10 mouse cellular contexts compared by ENCODE assay signal in the genomic region with DNA sequence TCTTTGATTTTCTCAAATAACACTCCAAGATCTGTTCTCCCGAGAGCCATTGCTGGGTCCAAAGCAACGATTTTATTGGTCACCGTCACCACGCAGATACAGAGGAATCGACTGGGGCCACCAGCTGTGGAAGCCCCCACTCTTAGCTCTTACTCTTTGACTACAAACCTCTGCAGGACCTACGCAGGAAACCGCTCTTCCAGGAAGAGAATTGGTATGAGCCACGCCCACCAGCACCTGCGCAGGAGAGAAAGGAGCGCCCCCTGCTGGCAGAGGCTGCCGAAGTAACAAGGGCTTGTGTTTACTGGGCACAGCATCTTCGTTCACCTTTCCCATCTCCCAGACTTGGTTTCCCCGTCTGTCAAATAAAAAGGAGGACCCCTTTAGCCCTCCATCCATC. TPM values are rescaled to one million over a fixed set of nuclear protein-coding genes. Genes with fewer than 3 reads are reported as not detected.
DNase-seq lines count a peak whose midpoint lies in the region; ATAC-seq and TF ChIP-seq lines count a peak whose summit lies in the region.
"Had no signal": no experiment of that assay in that cellular context is flagged by ENCODE, and none has a peak within 500 bp of the region (broad histone marks: within the 10 kb centered on the region; RNA-seq: fewer than 3 reads in every experiment).

No protein-coding gene starts in this region.

- DNase-seq in forebrain, embryonic 11.5 days (ENCODE audit: low spot score) = peak; percentile 78
- DNase-seq in midbrain, embryonic 11.5 days (ENCODE audit: low spot score, missing footprints) = peak; percentile 87
- DNase-seq in cerebellum, adult 8-10 months = peak; percentile 25
- DNase-seq in kidney, postnatal 25 days = peak; percentile 58 to 75
- DNase-seq in midbrain, postnatal 0 days (ENCODE audit: low spot score) = no peak
- peak; percentile 21 for DNase-seq in yolk sac, embryonic 10.5 days (ENCODE audit: low spot score)

- no peak overlapping the region for H3K4me3 ChIP-seq in forebrain, embryonic 11.5 days (ENCODE audit: low read depth, low read length)
- H3K4me3 ChIP-seq in forebrain, embryonic 15.5 days = no peak overlapping the region
- H3K4me3 ChIP-seq in midbrain, embryonic 11.5 days (ENCODE audit: low read depth, low read length) = no peak overlapping the region
- no peak overlapping the region for H3K4me3 ChIP-seq in midbrain, embryonic 15.5 days
- no peak overlapping the region for H3K4me3 ChIP-seq in midbrain, postnatal 0 days (ENCODE audit: low read depth, low read length)
- H3K4me3 ChIP-seq: megakaryocyte, embryonic 14.5 days had no signal

- no peak overlapping the region for H3K4me2 ChIP-seq in forebrain, embryonic 11.5 days (ENCODE audit: low read depth, low read length, severe bottlenecking)
- no peak overlapping the region for H3K4me2 ChIP-seq in forebrain, embryonic 15.5 days (replicated peaks)
- H3K4me2 ChIP-seq in midbrain, embryonic 11.5 days = no peak overlapping the region
- no peak overlapping the region for H3K4me2 ChIP-seq in midbrain, embryonic 15.5 days
- no peak overlapping the region for H3K4me2 ChIP-seq in midbrain, postnatal 0 days (ENCODE audit: low read depth, low read length, poor library complexity, severe bottlenecking)

- H3K9me3 ChIP-seq in forebrain, embryonic 11.5 days (ENCODE audit: control insufficient read depth, low read length) = no peaks in the 10 kb centered on the region
- no peaks in the 10 kb centered on the region for H3K9me3 ChIP-seq in forebrain, embryonic 15.5 days
- H3K9me3 ChIP-seq in midbrain, embryonic 11.5 days (ENCODE audit: control insufficient read depth, low read length) = no peaks in the 10 kb centered on the region
- no peaks in the 10 kb centered on the region for H3K9me3 ChIP-seq in midbrain, embryonic 15.5 days
- H3K9me3 ChIP-seq in midbrain, postnatal 0 days (ENCODE audit: low read length) = no peaks in the 10 kb centered on the region

- 30% methylated on average over 13 of the region's 13 CpGs for WGBS in forebrain, embryonic 11.5 days
- WGBS in forebrain, embryonic 15.5 days = 37% methylated on average over 13 of the region's 13 CpGs
- 32% methylated on average over 13 of the region's 13 CpGs for WGBS in midbrain, embryonic 11.5 days
- 30% methylated on average over 13 of the region's 13 CpGs for WGBS in midbrain, embryonic 15.5 days
- 30% methylated on average over 13 of the region's 13 CpGs for WGBS in midbrain, postnatal 0 days

- no peak overlapping the region for H3K9ac ChIP-seq in forebrain, embryonic 11.5 days (ENCODE audit: low read length)
- no peak overlapping the region for H3K9ac ChIP-seq in forebrain, embryonic 15.5 days (replicated peaks)
- H3K9ac ChIP-seq in midbrain, embryonic 11.5 days (ENCODE audit: low read length) = no peak overlapping the region
- no peak overlapping the region for H3K9ac ChIP-seq in midbrain, embryonic 15.5 days
- no peak overlapping the region for H3K9ac ChIP-seq in midbrain, postnatal 0 days (replicated peaks; ENCODE audit: low read length, poor library complexity, severe bottlenecking)

- no peaks in the 10 kb centered on the region for H3K4me1 ChIP-seq in forebrain, embryonic 11.5 days (replicated peaks; ENCODE audit: control insufficient read depth, insufficient read depth, low read length)
- no peaks in the 10 kb centered on the region for H3K4me1 ChIP-seq in forebrain, embryonic 15.5 days
- H3K4me1 ChIP-seq in midbrain, embryonic 11.5 days (ENCODE audit: control insufficient read depth, insufficient read depth, low read length) = no peaks in the 10 kb centered on the region
- H3K4me1 ChIP-seq in midbrain, embryonic 15.5 days = no peaks in the 10 kb centered on the region
- no peaks in the 10 kb centered on the region for H3K4me1 ChIP-seq in midbrain, postnatal 0 days (ENCODE audit: insufficient read depth, low read length)
- H3K4me1 ChIP-seq: megakaryocyte, embryonic 14.5 days had no signal

- H3K27ac ChIP-seq in forebrain, embryonic 11.5 days (ENCODE audit: low read depth, low read length) = no peak overlapping the region
- H3K27ac ChIP-seq in forebrain, embryonic 15.5 days (replicated peaks) = no peak overlapping the region
- no peak overlapping the region for H3K27ac ChIP-seq in midbrain, embryonic 11.5 days (ENCODE audit: low read depth, low read length)
- no peak overlapping the region for H3K27ac ChIP-seq in midbrain, embryonic 15.5 days
- H3K27ac ChIP-seq in midbrain, postnatal 0 days (ENCODE audit: low read depth, low read length) = no peak overlapping the region

- no peaks in the 10 kb centered on the region for H3K36me3 ChIP-seq in forebrain, embryonic 11.5 days (ENCODE audit: control insufficient read depth, insufficient read depth, low read length)
- H3K36me3 ChIP-seq in forebrain, embryonic 15.5 days = no peaks in the 10 kb centered on the region
- no peaks in the 10 kb centered on the region for H3K36me3 ChIP-seq in midbrain, embryonic 11.5 days (ENCODE audit: control insufficient read depth, insufficient read depth, low read length)
- no peaks in the 10 kb centered on the region for H3K36me3 ChIP-seq in midbrain, embryonic 15.5 days (replicated peaks)
- H3K36me3 ChIP-seq in midbrain, postnatal 0 days (ENCODE audit: insufficient read depth, low read length) = no peaks in the 10 kb centered on the region

- H3K27me3 ChIP-seq in forebrain, embryonic 11.5 days (ENCODE audit: control insufficient read depth, insufficient read depth, low read length) = no peaks in the 10 kb centered on the region
- no peaks in the 10 kb centered on the region for H3K27me3 ChIP-seq in forebrain, embryonic 15.5 days
- no peaks in the 10 kb centered on the region for H3K27me3 ChIP-seq in midbrain, embryonic 11.5 days (ENCODE audit: control insufficient read depth, insufficient read depth, low read length)
- H3K27me3 ChIP-seq in midbrain, embryonic 15.5 days (replicated peaks) = 0 out of 2 replicates have a peak, but pooled peaks cover 3% of the 10 kb centered on the region
- H3K27me3 ChIP-seq in midbrain, postnatal 0 days (ENCODE audit: insufficient read depth, low read length) = no peaks in the 10 kb centered on the region

- peak; percentile 68 for TF ChIP-seq CTCF in midbrain, postnatal 0 days (IDR thresholded peaks at IDR 0.05)

- ATAC-seq in forebrain, embryonic 11.5 days (replicated peaks; ENCODE audit: low FRiP score) = peak; percentile 51; the same call in 1 of the 2 replicates
- ATAC-seq in forebrain, embryonic 15.5 days (replicated peaks) = no peak
- ATAC-seq in midbrain, embryonic 11.5 days (ENCODE audit: low FRiP score) = no peak
- no peak for ATAC-seq in midbrain, embryonic 15.5 days (replicated peaks)
- no peak for ATAC-seq in midbrain, postnatal 0 days (ENCODE audit: low FRiP score)

RNA-seq across cellular contexts. Expression of a gene that starts 25.0 kb away (rescaled TPM):
- 0.71 and 1.2 TPM in 2 replicates for polyA plus RNA-seq in forebrain, embryonic 11.5 days (2014; fragmentation: Nextera tagmentation; extraction: Ambion mirVana)
- 0.19 and 0.75 TPM in 2 replicates for polyA plus RNA-seq in forebrain, embryonic 15.5 days (2015; fragmentation: Nextera tagmentation; extraction: Ambion mirVana)
- 0.17 and 0.59 TPM in 2 replicates for polyA plus RNA-seq in midbrain, embryonic 11.5 days (2014; fragmentation: Nextera tagmentation; extraction: Ambion mirVana)
- 0.13 and 0.26 TPM in 2 replicates for polyA plus RNA-seq in midbrain, embryonic 15.5 days (2015; fragmentation: Nextera tagmentation; extraction: Ambion mirVana)
- total RNA-seq in midbrain, postnatal 0 days (2014; rRNA removed) = not detected in 2 replicates
- 0.13 and 1.4 TPM in 2 replicates for polyA plus RNA-seq in midbrain, postnatal 0 days (2015; fragmentation: Nextera tagmentation; extraction: Ambion mirVana)
- total RNA-seq: heart, adult 18-20 months had no signal

RNA-seq across cellular contexts. Expression of a gene that starts 41.6 kb away (rescaled TPM):
- polyA plus RNA-seq in forebrain, embryonic 11.5 days (2014; fragmentation: Nextera tagmentation; extraction: Ambion mirVana) = not detected in 2 replicates
- polyA plus RNA-seq in forebrain, embryonic 15.5 days (2015; fragmentation: Nextera tagmentation; extraction: Ambion mirVana) = not detected in 2 replicates
- not detected in 2 replicates for polyA plus RNA-seq in midbrain, embryonic 11.5 days (2014; fragmentation: Nextera tagmentation; extraction: Ambion mirVana)
- polyA plus RNA-seq in midbrain, embryonic 15.5 days (2015; fragmentation: Nextera tagmentation; extraction: Ambion mirVana) = 0.44 and 0.47 TPM in 2 replicates
- total RNA-seq in midbrain, postnatal 0 days (2014; rRNA removed) = 5.2 and 8.9 TPM in 2 replicates
- polyA plus RNA-seq in midbrain, postnatal 0 days (2015; fragmentation: Nextera tagmentation; extraction: Ambion mirVana) = 4.7 and 5.8 TPM in 2 replicates
